Mouse (Mus musculus) heart, postnatal 10 days (tissue): ENCODE results near the gene Slc39a13. TPM values are rescaled to one million over a fixed set of nuclear protein-coding genes. Genes with fewer than 3 reads are reported as not detected.
"Not testable (repeated sequence)": the region's sequence is repeated elsewhere in the genome, so short reads cannot be mapped to it uniquely, and the experiment has no call there.

ENCODE experiments used
- DNase-seq, 2 experiments: peaks; one replicate each; pipeline ENCODE4 v3.0.0; 2021
- intact Hi-C: fragments of 180-260 bp; cut with DNase I; formaldehyde crosslinking; loops from one replicate; pipeline ENCODE4 v1.15.1; 2025
- total RNA-seq, 2 experiments: library from RNA; stranded (reverse); gene quantifications; 2 replicates each; pipeline ENCODE4 v1.2.3; 2021

Gene Slc39a13
- total RNA-seq, 2 experiments from 2014 or later: 27.7 to 31.9 TPM

DNA sequence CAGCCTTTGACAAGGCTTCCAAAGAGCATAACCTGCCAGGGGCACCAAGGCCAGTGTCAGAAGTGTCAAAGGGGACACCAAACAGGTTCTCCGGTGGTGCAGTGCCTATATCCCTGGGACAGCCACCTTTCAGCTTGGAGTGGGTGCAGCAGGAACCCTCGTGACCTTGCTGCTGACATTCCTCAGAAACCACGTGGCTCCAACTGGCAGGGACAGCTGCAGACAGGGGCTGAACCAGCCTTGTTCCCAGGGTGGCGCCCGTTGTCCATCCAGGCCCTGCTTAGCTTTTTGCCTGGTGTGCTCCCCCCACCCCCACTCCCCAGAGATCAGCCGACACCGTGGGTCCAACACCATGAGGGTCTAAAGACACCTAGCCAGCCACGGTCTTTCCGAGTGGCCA, 34.8 kb downstream of the Slc39a13 start, which contains the start of gene Rapsn:
TSS of gene Rapsn (plus strand) at position 236 of the 400 bp plus-strand sequence.
- peak; percentile 79 to 83 for DNase-seq
- intact Hi-C loops: no loop called here

DNA sequence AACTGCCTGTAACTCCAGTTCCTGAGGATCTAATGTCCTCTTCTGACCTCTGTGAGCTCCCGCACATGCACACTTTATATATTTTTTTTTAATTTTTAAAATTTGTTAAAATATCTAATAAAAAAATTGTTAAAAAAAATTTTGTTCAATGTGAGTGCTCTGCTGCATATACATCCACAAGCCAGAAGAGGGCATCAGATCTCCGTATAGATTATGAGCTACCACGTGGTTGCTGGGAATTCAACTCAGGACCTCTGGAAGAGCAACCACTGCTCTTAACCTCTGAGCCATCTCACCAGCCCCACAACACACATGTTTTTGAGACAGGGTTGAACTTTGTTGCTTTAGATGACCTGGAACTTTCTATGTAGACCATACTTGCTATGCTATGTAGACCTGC, 37.2 kb downstream of the Slc39a13 start:
- DNase-seq: no peak
- intact Hi-C loops: no loop called here

DNA sequence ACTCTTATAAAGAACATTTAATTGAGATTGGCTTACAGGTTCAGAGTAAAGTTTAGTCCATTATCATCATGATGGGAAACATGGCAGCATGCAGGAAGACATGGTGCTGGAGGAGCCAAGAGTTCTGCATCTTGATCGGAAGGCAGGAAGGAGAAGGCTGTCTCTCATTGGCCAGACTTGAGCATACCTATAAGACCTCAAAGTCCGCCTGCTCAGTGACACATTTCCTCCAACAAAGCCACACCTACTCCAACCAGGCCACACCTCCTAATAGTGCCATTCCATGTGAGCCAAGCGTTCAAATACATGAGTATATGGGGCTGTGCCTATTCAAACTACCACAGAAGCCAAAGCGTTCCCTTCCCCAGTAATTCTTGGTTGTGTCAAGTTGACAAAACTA, 39.0 kb downstream of the Slc39a13 start:
- intact Hi-C loops: no loop called here

DNA sequence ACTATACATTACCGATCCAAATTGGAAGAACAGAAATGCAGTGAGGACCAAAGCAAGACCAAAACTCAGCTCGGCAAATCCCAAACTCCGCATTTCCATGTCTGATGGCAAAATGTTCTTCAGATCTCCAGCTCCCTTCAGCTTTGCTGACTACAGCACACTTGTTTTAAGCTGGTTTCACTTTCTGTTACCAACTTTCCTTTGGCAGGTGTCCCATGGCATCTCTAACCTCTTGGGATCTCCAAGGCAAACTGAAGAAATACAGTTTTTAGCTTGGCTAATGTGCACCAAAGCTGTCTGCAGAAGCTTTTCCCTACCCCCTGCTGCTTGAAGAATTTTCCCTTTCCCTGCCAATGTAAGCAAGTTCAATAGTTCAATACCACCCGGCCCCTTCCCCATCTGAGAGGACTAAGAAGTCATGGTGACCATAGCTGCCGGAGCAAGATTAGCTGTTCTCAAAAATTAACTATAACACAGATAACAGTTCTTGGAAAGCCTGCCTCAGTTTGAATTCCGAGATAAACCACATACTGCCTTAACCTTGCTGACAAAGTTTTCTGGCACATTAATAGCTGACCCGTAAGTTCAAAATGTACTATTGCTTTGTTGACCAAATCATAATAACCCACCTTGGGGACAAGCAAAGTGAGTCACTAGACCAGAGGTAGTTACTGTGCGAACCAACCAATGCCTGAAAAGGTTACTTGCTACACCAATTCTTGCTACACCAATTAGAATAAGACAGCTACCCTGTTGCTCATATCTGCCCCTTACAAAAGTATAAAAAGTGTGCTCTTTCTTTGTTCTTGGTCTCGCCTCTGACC, 42.6 kb downstream of the Slc39a13 start:
- DNase-seq: peak; percentile 30 to 45
- intact Hi-C loops: no loop called here

More for the DNA sequence above, 39.0 kb downstream of the Slc39a13 start:
- no peak for DNase-seq

DNA sequence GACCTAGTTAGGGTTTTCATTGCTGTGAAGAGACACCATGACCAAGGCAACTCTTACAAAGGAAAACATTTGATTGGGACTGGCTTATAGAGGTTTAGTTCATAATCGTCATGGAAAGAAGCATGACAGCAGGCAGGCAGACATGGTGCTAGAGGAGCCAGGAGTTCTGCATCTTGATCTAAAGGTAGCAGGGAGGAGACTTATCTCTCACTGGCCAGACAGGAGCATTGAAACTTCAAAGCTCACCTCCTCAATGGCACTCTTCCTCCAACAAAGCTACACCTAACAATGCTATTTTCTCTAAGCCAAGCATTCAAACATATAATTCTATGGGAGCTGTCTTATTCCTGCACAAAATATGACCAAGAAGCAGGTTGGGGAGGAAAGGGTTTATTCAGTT, 43.7 kb downstream of the Slc39a13 start:
- intact Hi-C loops: no loop called here
- DNase-seq: no peak

DNA sequence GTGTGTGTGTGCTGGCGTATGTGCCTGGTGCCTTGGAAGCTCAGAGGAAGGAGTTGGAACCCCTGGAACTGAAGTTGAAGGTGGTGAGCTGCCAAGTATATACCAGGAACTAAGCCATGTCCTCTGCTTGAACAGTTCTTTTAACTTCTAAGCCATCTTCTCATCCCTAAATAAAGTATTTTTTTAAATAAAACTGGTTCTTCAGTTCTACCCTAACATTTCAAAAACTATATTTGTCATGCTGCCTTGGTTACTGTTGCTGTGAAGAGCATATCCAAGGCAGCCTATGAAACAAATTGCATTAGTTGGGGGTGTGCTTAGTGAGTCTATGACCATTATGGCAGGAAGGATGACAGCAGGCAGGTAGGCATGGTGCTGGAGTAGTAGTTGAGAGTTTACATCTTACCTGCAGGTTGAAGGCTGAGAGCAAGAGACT, 45.1 kb downstream of the Slc39a13 start:
- intact Hi-C loops: no loop called here
- no peak for DNase-seq

DNA sequence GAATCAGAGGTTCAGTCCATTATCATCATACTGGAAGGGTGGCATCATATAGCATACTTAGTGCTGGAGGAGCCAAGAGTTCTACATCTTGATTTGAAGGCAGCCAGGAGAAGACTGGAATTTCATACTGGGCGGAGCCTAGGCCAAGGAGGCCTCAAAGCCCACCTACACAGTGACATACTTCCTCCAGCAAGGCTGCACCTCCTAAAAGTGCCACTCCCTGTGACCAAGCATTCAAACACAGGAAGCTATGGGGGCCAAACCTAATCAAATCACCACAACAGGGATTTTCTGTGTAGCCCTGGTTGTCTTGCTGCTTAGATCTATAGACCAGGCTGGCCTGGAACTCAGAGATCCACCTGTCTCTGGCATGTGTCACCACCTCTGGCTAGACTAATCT, 46.3 kb downstream of the Slc39a13 start:
- intact Hi-C loops: no loop called here
- DNase-seq: no peak

DNA sequence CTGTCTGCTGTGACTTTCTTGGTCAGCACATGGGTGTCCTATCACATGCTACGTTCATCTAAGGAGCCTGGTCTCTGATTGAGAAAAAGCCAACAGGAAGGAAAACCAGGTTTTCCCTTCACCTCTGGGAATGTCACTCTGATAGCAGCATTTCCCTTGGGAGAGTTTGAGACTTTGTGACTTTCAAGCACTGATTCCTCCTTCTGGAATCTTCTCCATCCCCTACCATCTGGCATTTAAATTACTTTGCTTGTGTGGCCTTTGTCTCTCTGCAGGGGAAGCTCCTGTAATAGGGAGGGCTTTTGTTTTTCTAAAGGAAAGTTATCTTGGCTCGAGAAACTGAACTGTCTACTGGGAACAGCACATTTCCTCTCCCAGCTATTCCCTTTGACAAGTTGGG, 47.1 kb downstream of the Slc39a13 start:
- DNase-seq: peak; percentile 32 to 51
- intact Hi-C loops: no loop called here

DNA sequence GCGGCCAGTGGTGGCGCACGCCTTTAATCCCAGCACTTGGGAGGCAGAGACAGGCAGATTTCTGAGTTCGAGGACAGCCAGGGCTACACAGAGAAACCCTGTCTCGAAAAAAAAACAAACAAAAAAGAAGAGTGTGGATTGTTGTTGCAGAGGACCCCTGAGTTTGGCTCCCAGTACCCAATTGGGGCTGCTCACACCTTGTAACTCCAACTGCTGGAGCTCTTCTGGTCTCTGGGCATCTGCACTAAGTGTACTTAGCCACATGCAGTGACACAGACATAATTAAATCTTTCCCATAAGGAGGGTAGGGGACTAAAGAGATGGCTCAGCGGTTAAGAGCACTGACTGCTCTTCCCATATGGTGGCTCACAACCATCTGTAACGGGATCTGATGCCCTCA, 48.0 kb downstream of the Slc39a13 start:
- intact Hi-C loops, DNase-seq: not testable (repeated sequence)

DNA sequence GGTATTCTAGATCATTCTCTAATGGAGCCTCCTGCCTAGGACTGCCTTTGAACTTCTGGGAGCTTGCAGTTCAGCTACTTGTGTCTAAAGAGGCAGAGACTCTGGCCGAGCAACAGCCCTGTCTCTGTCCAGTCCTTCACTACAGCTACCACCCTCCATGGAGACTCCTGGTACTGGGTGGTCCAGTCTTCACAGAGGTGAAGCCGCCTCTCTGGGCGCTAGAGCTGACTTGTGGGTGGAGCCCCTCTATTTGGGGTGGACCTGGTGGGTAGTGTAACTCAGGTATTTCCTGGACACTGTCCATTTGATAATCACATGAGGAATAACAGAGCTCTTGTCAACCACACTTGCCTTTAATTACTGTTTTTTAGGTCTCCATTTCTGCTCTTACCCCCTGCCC, 50.3 kb downstream of the Slc39a13 start:
- DNase-seq: no peak
- intact Hi-C loops: no loop called here

DNA sequence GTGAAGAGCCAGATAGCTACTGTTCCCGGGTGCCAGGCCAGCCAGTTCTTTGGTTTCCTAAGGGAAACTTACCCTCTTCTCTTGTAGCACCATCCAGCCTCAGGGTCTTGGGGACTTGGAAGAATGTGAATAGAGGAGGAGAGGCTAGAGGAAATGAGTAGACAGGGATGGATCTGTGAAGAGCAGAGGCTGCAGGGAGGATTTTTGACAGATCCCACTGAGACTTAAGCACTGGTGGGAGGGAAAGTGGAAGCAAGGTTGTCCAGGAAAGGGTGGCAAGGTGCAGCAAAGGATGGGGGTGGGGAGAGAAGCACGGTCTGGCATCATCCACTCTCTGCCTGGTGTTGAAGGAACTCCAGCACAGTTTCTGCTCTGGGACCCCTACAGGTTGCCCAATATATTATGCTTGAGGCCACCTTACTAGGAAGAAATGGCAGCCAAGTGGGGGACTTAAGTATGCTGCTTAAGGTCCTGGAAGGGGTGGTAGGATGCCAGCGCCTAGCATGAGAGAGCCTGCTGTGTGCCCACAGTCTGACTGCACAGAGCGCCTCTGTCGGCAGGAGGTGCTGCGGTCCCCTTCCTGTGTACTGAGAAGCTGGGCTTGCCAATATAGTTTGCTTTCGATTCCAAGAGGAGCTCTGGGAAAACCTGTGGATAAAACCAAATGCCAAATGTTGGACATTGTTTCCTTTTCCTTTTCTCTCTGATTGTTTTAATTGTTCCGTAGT, 52.0 kb downstream of the Slc39a13 start:
- intact Hi-C loops: no loop called here
- peak; percentile 50 to 60 for DNase-seq

DNA sequence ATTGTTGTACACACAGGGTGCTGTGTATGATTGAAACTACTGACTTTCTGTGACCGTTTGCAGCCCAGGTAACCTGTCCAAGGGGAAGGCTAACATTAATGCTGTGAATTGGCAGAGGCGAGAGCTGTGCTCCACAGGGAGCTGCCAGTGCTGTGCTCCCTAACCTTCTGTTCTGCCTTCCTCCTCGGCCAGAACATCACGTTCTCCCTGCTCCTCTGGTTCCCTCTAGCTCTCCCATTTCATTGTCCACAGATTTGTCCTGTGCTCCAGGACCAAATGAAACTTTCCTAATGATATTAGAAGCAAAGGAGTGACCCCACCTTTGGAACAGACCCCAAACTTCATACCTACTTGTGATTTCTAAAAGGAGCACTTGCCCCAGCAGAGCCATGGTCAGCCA, 54.8 kb downstream of the Slc39a13 start:
- no peak for DNase-seq
- intact Hi-C loops: no loop called here

DNA sequence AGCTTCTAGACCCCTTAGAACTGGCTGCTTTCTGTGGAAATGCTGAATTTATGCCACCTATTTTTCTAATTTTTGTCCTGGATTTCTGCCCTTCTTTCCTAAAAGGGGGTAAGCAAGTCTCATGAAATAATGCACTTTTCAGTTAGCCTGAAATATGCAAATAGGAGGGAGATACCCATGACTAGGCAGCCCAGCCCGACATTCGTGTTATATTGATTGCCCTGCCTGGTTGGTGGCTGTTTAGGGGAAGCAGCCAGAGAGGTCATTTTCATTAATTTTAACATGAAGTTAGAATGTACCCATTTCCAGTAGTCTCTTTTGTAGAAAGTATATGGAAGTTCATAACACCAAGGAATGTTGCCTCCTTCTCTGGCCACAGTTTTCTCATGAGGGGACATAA, 56.3 kb downstream of the Slc39a13 start:
- intact Hi-C loops: loop anchor here (5.0 kb wide), 1 partner anchor 157 kb away; no protein-coding TSS in a partner anchor
- no peak for DNase-seq

Other genes starting within 250 kb of the Slc39a13 start
- gene Mtch2, start 223.3 kb downstream of the Slc39a13 start, total RNA-seq: 100 to 1,000 TPM; 205 TPM
- gene C1qtnf4, start 184.6 kb downstream of the Slc39a13 start, total RNA-seq: 1 to 10 TPM; 6.2 to 6.6 TPM
- gene Kbtbd4, start 165.7 kb downstream of the Slc39a13 start, total RNA-seq: 10 to 100 TPM; 21.7 to 26.1 TPM
- gene Ndufs3, start 165.6 kb downstream of the Slc39a13 start, total RNA-seq: 100 to 1,000 TPM; 693 to 709 TPM
- 100 to 1,000 TPM; 111 to 119 TPM for gene Celf1, start 130.0 kb downstream of the Slc39a13 start, total RNA-seq
- gene Rapsn, start 34.8 kb downstream of the Slc39a13 start, total RNA-seq: 10 to 100 TPM; 15.4 to 19.8 TPM
- 100 to 1,000 TPM; 221 to 245 TPM for gene Psmc3, start 16.4 kb downstream of the Slc39a13 start, total RNA-seq
- 1 to 10 TPM; 2.3 to 3.0 TPM for gene Spi1, start 12.0 kb upstream of the Slc39a13 start, total RNA-seq
- gene Mybpc3, start 47.7 kb upstream of the Slc39a13 start, total RNA-seq: 1,000 to 10,000 TPM; 1,924 to 2,166 TPM
- 1 to 10 TPM; 5.2 to 6.3 TPM for gene Madd, start 113.4 kb upstream of the Slc39a13 start, total RNA-seq
- 1 to 10 TPM; 3.9 to 7.6 TPM for gene Nr1h3, start 132.4 kb upstream of the Slc39a13 start, total RNA-seq
- gene Acp2, start 132.5 kb upstream of the Slc39a13 start, total RNA-seq: 10 to 100 TPM; 19.1 to 23.8 TPM
- gene Ddb2, start 166.6 kb upstream of the Slc39a13 start, total RNA-seq: 1 to 10 TPM; 5.4 to 6.7 TPM
- 100 to 1,000 TPM; 102 to 119 TPM for gene Pacsin3, start 185.5 kb upstream of the Slc39a13 start, total RNA-seq
- gene Arfgap2, start 194.6 kb upstream of the Slc39a13 start, total RNA-seq: 10 to 100 TPM; 64.2 to 64.5 TPM